Mouse (Mus musculus) 416B (cell line): ENCODE measurements around the gene Slc6a20b.
"Not testable (repeated sequence)": the region's sequence is repeated elsewhere in the genome, so short reads cannot be mapped to it uniquely, and the experiment has no call there.

Source experiments
- DNase-seq: peaks from one replicate; pipeline ENCODE4 v3.0.0; 2011; ENCODE audit warnings: low read depth

Gene Slc6a20b

GRCm38 (mm10) chr9:123632281-123632680 is at the start of gene Slc6a20b:
Gene Slc6a20b, minus strand, starts transcription at chr9:123632565.
- DNase-seq: no peak

- no peak for DNase-seq
Measured at GRCm38 (mm10) chr9:123679198-123679597, 46.8 kb upstream of the Slc6a20b start.

- DNase-seq: no peak
Measured at GRCm38 (mm10) chr9:123678327-123679105, 46.2 kb upstream of the Slc6a20b start, which contains the start of the genes Ccr9 and Slc6a20a. Gene Ccr9, plus strand, starts transcription at chr9:123678439. Gene Slc6a20a, minus strand, starts transcription at chr9:123678885.

- peak; percentile 77 for DNase-seq
Measured at GRCm38 (mm10) chr9:123665645-123666044, 33.3 kb upstream of the Slc6a20b start.

GRCm38 (mm10) chr9:123659986-123660676 is 27.8 kb upstream of the Slc6a20b start:
- DNase-seq: not testable (repeated sequence)

- DNase-seq: peak; percentile 72
Measured at GRCm38 (mm10) chr9:123658981-123659380, 26.6 kb upstream of the Slc6a20b start.

GRCm38 (mm10) chr9:123657457-123657856 is 25.1 kb upstream of the Slc6a20b start:
- DNase-seq: peak; percentile 62

GRCm38 (mm10) chr9:123651369-123651768 is 19.0 kb upstream of the Slc6a20b start:
- no peak for DNase-seq

GRCm38 (mm10) chr9:123649785-123650511 is 17.6 kb upstream of the Slc6a20b start:
- DNase-seq: no peak

- DNase-seq: no peak
Measured at GRCm38 (mm10) chr9:123640106-123640505, 7.7 kb upstream of the Slc6a20b start.

- DNase-seq: peak; percentile 65
Measured at GRCm38 (mm10) chr9:123638668-123639089, 6.3 kb upstream of the Slc6a20b start.

- DNase-seq: no peak
Measured at GRCm38 (mm10) chr9:123638231-123638630, 5.9 kb upstream of the Slc6a20b start.

- DNase-seq: no peak
Measured at GRCm38 (mm10) chr9:123636771-123637170, 4.4 kb upstream of the Slc6a20b start.

GRCm38 (mm10) chr9:123632993-123633392 is 628 bp upstream of the Slc6a20b start:
- no peak for DNase-seq

- DNase-seq: no peak
Measured at GRCm38 (mm10) chr9:123631666-123632065, 699 bp downstream of the Slc6a20b start.

- no peak for DNase-seq
Measured at GRCm38 (mm10) chr9:123625821-123626220, 6.5 kb downstream of the Slc6a20b start.

- DNase-seq: no peak
Measured at GRCm38 (mm10) chr9:123624741-123625140, 7.6 kb downstream of the Slc6a20b start.

- DNase-seq: no peak
Measured at GRCm38 (mm10) chr9:123620311-123621098, 11.9 kb downstream of the Slc6a20b start.

- peak; percentile 62 for DNase-seq
Measured at GRCm38 (mm10) chr9:123601529-123601928, 30.8 kb downstream of the Slc6a20b start.

- DNase-seq: no peak
Measured at GRCm38 (mm10) chr9:123597376-123597775, 35.0 kb downstream of the Slc6a20b start.

GRCm38 (mm10) chr9:123596910-123597309 is 35.5 kb downstream of the Slc6a20b start:
- DNase-seq: no peak

GRCm38 (mm10) chr9:123595194-123595593 is 37.2 kb downstream of the Slc6a20b start:
- DNase-seq: no peak
